Mouse (Mus musculus): ENCODE measurements around the gene Jkamp. TPM values are rescaled to one million over a fixed set of nuclear protein-coding genes. Genes with fewer than 3 reads are reported as not detected.

The Jkamp gene
- polyA plus RNA-seq, 1 experiment from 2014 or later, result 22.8 TPM

GRCm38 (mm10) chr12:72070327-72071269 is 14.8 kb upstream of the Jkamp start, which contains the start of gene Gpr135:
Gene Gpr135, minus strand, starts transcription at chr12:72071125.
- H3K79me2 ChIP-seq (ENCODE audit: inconsistent target), result no peaks in the 10 kb centered on the region
- H3K27ac ChIP-seq, result no peak within 1 kb of the TSS
- WGBS (ENCODE audit: missing documents), result 1% methylated on average over 78 of the region's 94 CpGs
- H3K36me3 ChIP-seq (ENCODE audit: inconsistent target), result no peaks in the 10 kb centered on the region
- H3K4me3 ChIP-seq (ENCODE audit: inconsistent target), result peak within 1 kb of the TSS; percentile 7; the same call in 1 of the 2 replicates

DNA sequence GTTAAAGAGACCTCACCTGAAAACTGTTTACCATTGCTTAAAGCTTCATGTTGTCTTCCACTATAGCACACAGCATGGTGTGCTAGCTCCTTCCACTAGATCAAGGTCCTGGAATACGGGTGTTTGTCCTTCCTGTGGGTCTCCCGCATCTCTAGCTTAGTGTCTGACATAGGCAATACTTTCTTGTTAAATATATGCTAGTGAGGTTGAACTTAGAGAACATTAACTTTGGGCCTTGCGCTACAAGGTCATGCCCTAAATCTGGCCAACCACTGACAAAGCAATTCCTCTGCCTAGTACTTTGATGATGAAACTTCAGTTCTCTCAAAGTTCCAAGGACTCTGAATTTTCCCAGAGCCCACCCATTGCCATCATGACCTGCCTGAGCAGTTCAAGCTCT is 7.1 kb upstream of the Jkamp start:
- no peaks in the 10 kb centered on the region for H3K36me3 ChIP-seq (ENCODE audit: inconsistent target)
- WGBS (ENCODE audit: missing documents), result 100% methylated on average over 3 of the region's 3 CpGs
- no peaks in the 10 kb centered on the region for H3K79me2 ChIP-seq (ENCODE audit: inconsistent target)
- H3K27ac ChIP-seq, result no peak overlapping the region
- H3K4me3 ChIP-seq (ENCODE audit: inconsistent target), result no peak overlapping the region

DNA sequence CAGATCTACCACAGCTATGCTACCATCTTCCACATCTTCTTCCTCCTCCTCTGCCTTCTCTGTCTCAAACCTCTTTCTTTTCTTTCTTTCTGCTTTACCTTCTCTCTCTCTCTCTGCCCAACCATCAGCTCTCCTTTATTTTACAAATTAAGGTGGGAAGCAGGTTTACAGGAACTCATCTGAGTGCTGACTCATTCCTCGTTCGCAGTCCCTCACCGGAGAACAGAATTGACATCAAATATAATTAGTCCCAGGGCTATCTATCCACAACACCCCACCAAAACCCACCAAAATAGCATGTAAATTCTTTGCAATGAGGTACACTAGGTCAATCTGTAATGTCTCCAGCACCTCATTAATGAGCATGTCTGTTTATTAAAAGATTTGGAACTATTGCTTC is 3.4 kb upstream of the Jkamp start:
- Histone ChIP-seq H3K27ac (no peak overlapping the region), H3K79me2 (ENCODE audit: inconsistent target) (0 out of 2 replicates have a peak, but pooled peaks cover under 1% of the 10 kb centered on the region), H3K4me3 (ENCODE audit: inconsistent target) (no peak overlapping the region), H3K36me3 (ENCODE audit: inconsistent target) (no peaks in the 10 kb centered on the region)
- WGBS (ENCODE audit: missing documents), result 36% methylated on average over 3 of the region's 3 CpGs

- no peak overlapping the region for H3K4me3 ChIP-seq (ENCODE audit: inconsistent target)
- WGBS (ENCODE audit: missing documents), result 45% methylated on average over 14 of the region's 18 CpGs
- no peak overlapping the region for H3K27ac ChIP-seq
- no peaks in the 10 kb centered on the region for H3K36me3 ChIP-seq (ENCODE audit: inconsistent target)
- peaks cover 4% of the 10 kb centered on the region; the same call in 1 of the 2 replicates for H3K79me2 ChIP-seq (ENCODE audit: inconsistent target)
Observed at GRCm38 (mm10) chr12:72082370-72082769, 3.0 kb upstream of the Jkamp start.

GRCm38 (mm10) chr12:72083265-72083664 is 2.1 kb upstream of the Jkamp start:
- Histone ChIP-seq H3K4me3 (ENCODE audit: inconsistent target) (no peak overlapping the region), H3K79me2 (ENCODE audit: inconsistent target) (peaks cover 11% of the 10 kb centered on the region; the same call in 1 of the 2 replicates), H3K36me3 (ENCODE audit: inconsistent target) (no peaks in the 10 kb centered on the region), H3K27ac (no peak overlapping the region)
- 90% methylated on average over 8 of the region's 9 CpGs for WGBS (ENCODE audit: missing documents)

DNA sequence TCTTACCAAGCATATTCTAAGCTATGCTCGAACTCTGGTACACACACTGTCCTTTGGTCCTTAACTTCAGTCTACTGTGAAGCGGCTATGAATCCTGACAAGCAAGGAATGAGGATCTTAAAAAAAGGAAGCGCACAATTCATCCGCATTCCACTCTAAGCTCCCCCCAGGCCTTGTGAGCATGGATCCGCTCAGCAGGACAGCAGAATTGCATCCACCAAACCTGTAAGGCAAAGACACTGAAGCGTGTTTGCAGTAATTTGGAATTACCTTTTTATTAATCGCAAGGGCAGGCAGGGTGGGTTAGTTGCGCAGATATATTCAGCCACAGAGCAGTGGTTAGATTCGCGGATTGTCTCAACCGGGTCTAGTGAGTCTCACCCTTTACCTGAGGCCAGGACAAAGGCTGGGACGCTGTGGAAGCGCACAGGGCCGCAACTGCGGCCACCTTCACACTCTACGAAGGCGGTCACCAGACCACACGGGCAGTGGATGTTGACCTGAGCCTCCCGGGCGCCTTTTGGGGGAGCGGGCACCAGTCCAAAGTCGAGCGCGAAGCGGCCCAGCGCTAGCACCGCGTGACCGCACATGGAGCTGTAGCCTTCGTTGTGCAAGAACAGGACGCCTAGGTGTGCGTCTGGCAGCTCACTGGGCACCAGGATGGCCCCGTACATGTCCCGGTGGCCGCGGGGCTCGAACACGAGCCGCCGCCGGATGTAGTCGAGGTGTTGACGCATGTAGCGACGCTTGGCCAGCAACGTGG is 947 bp upstream of the Jkamp start:
- H3K4me3 ChIP-seq (ENCODE audit: inconsistent target), result no peak overlapping the region
- WGBS (ENCODE audit: missing documents), result 23% methylated on average over 46 of the region's 46 CpGs
- peaks cover 12% of the 10 kb centered on the region; the same call in 1 of the 2 replicates for H3K79me2 ChIP-seq (ENCODE audit: inconsistent target)
- H3K27ac ChIP-seq, result no peak overlapping the region
- H3K36me3 ChIP-seq (ENCODE audit: inconsistent target), result no peaks in the 10 kb centered on the region

- no peak overlapping the region for H3K27ac ChIP-seq
- WGBS (ENCODE audit: missing documents), result under 1% methylated on average over 31 of the region's 31 CpGs
- H3K36me3 ChIP-seq (ENCODE audit: inconsistent target), result peaks cover under 1% of the 10 kb centered on the region; the same call in 1 of the 2 replicates
- peak overlapping the region; percentile 73 for H3K4me3 ChIP-seq (ENCODE audit: inconsistent target)
- H3K79me2 ChIP-seq (ENCODE audit: inconsistent target), result peaks cover 12% of the 10 kb centered on the region; the same call in 1 of the 2 replicates
Observed at GRCm38 (mm10) chr12:72085024-72085328, 413 bp upstream of the Jkamp start.

GRCm38 (mm10) chr12:72086166-72086825 is 907 bp downstream of the Jkamp start:
- Histone ChIP-seq H3K27ac (peak overlapping the region; percentile 83), H3K4me3 (ENCODE audit: inconsistent target) (peak overlapping the region; percentile 73), H3K79me2 (ENCODE audit: inconsistent target) (peaks cover 12% of the 10 kb centered on the region; the same call in 1 of the 2 replicates), H3K36me3 (ENCODE audit: inconsistent target) (peaks cover 13% of the 10 kb centered on the region; the same call in 1 of the 2 replicates)
- 3% methylated on average over 18 of the region's 18 CpGs for WGBS (ENCODE audit: missing documents)

DNA sequence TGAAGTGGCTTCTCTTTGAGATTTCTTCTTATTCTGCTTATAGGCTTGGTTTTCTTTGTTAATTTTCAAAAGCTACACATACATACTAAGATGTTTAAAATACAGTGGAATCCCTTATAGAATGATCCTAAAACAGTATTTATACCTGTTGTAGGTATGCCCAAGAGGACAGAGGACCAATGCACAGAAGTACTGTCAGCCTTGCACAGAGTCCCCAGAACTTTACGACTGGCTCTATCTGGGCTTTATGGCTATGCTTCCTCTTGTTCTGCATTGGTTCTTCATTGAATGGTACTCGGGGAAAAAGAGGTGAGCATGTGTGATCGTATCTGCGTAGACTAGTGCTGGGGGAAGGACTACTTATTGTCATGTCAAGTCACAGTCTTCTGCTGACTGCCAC is 4.4 kb downstream of the Jkamp start:
- H3K4me3 ChIP-seq (ENCODE audit: inconsistent target), result no peak overlapping the region

DNA sequence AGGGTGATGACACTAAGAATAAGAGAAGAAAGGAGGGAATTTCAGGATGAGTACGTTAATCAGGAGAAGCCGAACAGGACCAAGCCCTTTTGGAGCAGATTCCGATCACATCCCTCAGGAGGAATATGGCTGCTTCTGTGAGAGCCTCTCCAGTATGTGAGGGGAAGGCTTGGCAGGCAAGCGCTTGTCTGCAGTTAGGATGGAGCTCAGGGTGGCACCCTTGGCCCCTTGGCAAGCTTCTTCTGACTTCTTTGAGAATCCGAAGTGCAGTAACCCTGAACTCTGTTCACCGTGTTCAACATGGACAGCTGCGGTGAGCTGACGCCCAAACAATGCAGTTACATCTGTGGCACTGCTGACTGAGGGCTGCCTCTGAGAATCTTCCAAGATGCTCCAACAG is 11.6 kb downstream of the Jkamp start:
- Histone ChIP-seq H3K27ac (no peak overlapping the region), H3K36me3 (ENCODE audit: inconsistent target) (peaks cover 72% of the 10 kb centered on the region), H3K79me2 (ENCODE audit: inconsistent target) (no peaks in the 10 kb centered on the region), H3K4me3 (ENCODE audit: inconsistent target) (no peak overlapping the region)
- WGBS (ENCODE audit: missing documents), result 97% methylated on average over 8 of the region's 8 CpGs

More for the DNA sequence above, 4.4 kb downstream of the Jkamp start:
- peaks cover 46% of the 10 kb centered on the region for H3K36me3 ChIP-seq (ENCODE audit: inconsistent target)
- WGBS (ENCODE audit: missing documents), result 97% methylated on average over 4 of the region's 4 CpGs
- H3K27ac ChIP-seq, result no peak overlapping the region
- peaks cover 12% of the 10 kb centered on the region; the same call in 1 of the 2 replicates for H3K79me2 ChIP-seq (ENCODE audit: inconsistent target)

DNA sequence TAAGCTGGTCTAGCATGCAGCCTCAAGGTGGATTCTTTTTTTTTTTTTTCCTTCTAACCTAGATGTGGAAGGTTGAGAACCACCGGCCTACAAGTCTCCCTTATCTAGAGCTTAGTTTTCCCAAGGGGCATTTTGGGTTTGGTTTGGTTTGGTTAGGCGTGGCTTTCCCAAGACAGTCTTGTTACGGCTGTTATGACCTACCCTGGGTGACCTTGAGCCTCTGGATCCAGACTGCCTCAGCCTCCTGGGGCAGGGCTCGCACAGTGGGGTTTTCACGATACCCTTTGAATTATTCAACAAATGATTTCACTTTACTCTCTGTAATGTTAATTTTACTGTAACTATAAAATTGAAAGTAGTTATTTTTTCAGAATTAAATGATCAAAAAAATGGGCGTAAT is 17.4 kb downstream of the Jkamp start:
- Histone ChIP-seq H3K4me3 (ENCODE audit: inconsistent target) (no peak overlapping the region), H3K27ac (no peak overlapping the region), H3K36me3 (ENCODE audit: inconsistent target) (peaks cover 17% of the 10 kb centered on the region; the same call in 1 of the 2 replicates), H3K79me2 (ENCODE audit: inconsistent target) (no peaks in the 10 kb centered on the region)
- WGBS (ENCODE audit: missing documents), result 96% methylated on average over 6 of the region's 6 CpGs

DNA sequence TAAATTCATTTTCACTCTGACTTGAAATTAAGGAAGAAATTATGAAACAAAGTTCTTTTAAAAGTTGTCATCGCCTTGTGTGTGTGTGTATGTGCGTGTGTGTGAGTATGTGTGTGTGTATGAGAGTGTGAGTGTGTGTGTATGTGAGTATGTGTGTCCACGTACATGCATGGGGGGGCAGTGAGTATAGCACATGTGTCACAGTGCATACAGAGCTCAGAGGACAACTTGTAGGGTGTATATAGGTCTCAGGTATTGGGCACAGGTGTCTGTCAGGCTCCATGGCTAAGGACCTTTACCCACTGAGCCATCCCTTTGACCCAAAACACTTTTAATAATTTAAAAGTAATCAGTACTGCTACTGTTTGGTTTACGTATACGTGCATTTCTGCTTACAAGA is 18.6 kb downstream of the Jkamp start:
- Histone ChIP-seq H3K4me3 (ENCODE audit: inconsistent target) (no peak overlapping the region), H3K27ac (no peak overlapping the region), H3K79me2 (ENCODE audit: inconsistent target) (no peaks in the 10 kb centered on the region), H3K36me3 (ENCODE audit: inconsistent target) (peaks cover 15% of the 10 kb centered on the region; the same call in 1 of the 2 replicates)
- WGBS (ENCODE audit: missing documents), result 94% methylated on average over 5 of the region's 5 CpGs

- no peak overlapping the region for H3K27ac ChIP-seq
- H3K79me2 ChIP-seq (ENCODE audit: inconsistent target), result no peaks in the 10 kb centered on the region
- WGBS (ENCODE audit: missing documents), result 50% methylated on average over 14 of the region's 14 CpGs
- peaks cover 13% of the 10 kb centered on the region; the same call in 1 of the 2 replicates for H3K36me3 ChIP-seq (ENCODE audit: inconsistent target)
- no peak overlapping the region for H3K4me3 ChIP-seq (ENCODE audit: inconsistent target)
Observed at GRCm38 (mm10) chr12:72104525-72105281, 19.3 kb downstream of the Jkamp start.

DNA sequence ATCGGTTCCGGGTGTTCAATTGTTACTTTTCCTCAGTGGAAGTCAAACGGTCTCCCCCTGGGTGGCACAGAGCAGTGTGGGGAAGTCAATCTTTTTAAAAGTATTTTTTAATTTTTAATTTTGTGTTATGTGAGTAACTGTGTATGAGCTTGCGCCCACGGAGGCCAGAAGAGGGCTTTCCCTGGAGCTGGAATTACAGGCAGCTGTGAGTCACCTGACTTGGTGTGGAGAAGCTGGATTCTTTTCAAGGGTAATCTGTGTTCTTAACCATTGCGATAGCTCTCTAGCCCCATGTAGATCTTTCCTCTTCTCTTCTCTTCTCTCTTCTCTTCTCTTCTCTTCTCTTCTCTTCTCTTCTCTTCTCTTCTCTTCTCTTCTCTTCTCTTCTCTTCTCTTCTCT is 29.7 kb downstream of the Jkamp start:
- Histone ChIP-seq H3K27ac (no peak overlapping the region), H3K79me2 (ENCODE audit: inconsistent target) (no peaks in the 10 kb centered on the region), H3K4me3 (ENCODE audit: inconsistent target) (no peak overlapping the region), H3K36me3 (ENCODE audit: inconsistent target) (no peaks in the 10 kb centered on the region)
- WGBS (ENCODE audit: missing documents), result 92% methylated on average over 6 of the region's 6 CpGs

All from macrophage (primary cell).